Mouse (Mus musculus) left cerebral cortex, postnatal 10 days (tissue): ENCODE results near the gene Unc79. TPM values are rescaled to one million over a fixed set of nuclear protein-coding genes. Genes with fewer than 3 reads are reported as not detected.
A peak's percentile ranks its signal among the peaks of the same experiment; 100 is the strongest.

Source experiments
- DNase-seq, 2 experiments: peaks; one replicate each; pipeline ENCODE4 v3.0.0; 2021 to 2022; ENCODE audit warnings: low spot score in 2 of 2, mixed read lengths in 1 of 2; ENCODE audit errors: extremely low spot score in 1 of 2
- intact Hi-C: fragments of 180-260 bp; cut with DNase I; formaldehyde crosslinking; loops from one replicate; pipeline ENCODE4 v1.15.1; 2025
- total RNA-seq, 2 experiments: library from RNA; stranded (reverse); gene quantifications; 2 replicates each; pipeline ENCODE4 v1.2.3; 2021

The Unc79 gene
- 10 to 100 TPM; 37.3 to 38.9 TPM for total RNA-seq

DNA sequence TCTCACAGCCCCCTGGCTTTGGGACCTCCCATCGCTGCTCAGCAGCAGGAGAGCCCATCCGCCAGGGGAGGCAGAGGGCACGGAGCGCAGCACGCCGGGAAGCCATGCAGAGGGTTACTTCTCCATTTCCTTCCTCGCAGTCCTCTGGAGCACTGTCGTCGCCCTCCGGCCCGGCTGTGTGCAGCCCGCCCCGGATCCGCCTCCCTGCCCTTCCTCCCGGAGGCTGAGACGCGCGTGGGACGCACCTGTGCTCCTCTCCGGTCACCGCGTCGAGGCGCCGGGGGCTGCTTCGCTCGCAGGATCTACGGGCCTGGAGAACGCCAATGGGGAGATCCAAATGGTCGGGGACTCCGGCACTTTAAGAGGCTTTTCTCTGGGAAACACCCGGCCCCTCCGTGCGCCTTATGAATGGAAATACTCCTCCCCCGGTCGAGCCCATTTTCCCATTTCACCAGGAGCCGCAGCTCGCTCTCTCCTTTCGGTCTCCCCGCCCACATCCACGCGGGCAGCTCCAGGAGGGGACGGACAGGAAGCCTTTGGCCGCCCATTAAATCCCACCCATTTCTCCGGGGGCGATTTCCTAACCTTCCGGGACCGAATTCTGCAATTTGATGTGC, at the start of gene Unc79:
TSS of gene Unc79 (plus strand) at position 82 of the 617 bp plus-strand sequence.
- intact Hi-C loops, result loop anchor here (5.0 kb wide), 1 partner anchor 62 kb away; no protein-coding TSS in a partner anchor
- peak; percentile 86 to 88 for DNase-seq

DNA sequence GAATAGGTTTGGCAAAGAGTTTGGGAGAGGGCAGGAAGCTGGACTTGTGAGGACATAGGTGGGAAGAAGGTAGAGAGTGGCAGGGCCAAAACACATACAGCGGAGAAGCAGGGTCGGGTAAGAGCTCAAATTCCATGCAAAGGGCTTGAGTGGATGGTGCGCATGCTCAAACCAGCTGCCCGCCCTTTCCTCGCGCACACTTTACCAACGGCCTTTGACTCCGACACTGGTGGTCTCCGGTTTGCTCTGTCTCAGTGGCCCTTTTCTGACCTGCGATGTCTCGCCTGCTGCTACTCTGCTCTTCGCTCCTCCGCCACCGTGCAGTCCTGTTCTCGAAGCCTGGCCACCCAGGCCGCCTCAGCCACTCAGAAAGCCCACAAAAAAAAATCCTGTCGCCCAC, 49.6 kb upstream of the Unc79 start, which contains the start of gene Cox8c:
TSS of gene Cox8c (plus strand) at position 226 of the 400 bp plus-strand sequence.
- DNase-seq, result no peak
- intact Hi-C loops, result no loop called here

GRCm38 (mm10) chr12:102908191-102908590, 40.5 kb upstream of the Unc79 start:
- no peak for DNase-seq
- intact Hi-C loops, result no loop called here

GRCm38 (mm10) chr12:102916073-102916472, 32.6 kb upstream of the Unc79 start:
- intact Hi-C loops, result no loop called here
- DNase-seq, result no peak

DNA sequence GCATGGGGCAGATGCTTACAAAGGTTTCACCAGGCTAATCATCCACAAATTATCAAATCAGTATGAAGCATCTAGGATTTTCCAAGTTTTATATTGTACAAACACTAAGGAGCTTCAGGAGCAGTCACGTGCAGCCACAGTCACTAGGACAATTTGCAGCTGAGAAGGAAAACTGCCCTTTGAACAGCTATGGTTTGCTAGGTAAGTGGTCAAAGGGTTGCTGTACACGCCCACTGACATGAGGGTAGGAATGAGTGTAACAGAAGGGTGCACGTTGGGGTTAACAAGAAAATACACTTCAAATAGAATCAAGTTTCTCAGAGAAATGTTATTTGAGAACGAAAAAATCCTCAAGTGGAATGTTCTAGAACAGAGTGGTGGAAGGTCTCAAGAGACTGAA, 18.9 kb upstream of the Unc79 start:
- DNase-seq, result no peak
- intact Hi-C loops, result no loop called here

GRCm38 (mm10) chr12:102930335-102930734, 18.3 kb upstream of the Unc79 start:
- intact Hi-C loops, result no loop called here
- DNase-seq, result no peak

DNA sequence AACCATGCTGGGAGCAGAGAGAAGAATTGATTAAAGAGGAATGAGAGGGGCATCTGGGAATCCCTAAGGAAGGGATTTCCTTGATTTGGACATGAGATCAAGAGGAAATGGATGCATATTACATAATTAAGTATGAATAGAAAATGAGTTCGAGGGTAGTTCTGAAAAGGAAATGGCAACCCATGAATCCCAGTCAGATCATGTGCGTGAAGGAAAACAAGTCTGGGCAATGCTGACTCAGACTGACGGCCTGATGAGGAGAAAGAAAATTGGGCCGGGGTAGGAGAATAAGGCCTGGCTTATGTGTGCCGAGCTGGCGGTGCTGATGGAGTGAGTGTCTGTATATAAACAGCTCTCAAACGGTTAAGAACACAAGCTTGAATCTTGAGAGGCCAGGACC, 17.9 kb upstream of the Unc79 start:
- no peak for DNase-seq
- intact Hi-C loops, result no loop called here

DNA sequence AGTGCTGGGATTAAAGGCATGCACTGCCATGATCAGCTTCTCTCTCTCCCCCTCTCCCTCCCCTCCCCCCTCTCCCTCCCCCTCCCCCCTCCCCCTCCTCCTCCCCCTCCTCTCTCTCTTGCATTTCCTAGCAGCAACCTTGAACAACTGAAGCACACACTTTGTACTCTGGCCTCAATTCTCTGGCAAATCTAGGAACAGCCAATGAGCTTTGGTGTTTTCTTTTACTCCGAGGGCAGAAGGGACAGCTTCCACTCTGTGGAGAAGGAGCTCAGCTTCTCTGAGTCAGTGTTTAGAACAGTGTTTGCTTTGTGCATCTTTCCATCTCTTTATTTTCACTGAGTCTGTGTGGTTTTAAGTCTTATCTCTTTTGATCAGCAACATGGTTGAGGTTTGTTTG, 12.8 kb upstream of the Unc79 start:
- intact Hi-C loops, result no loop called here

DNA sequence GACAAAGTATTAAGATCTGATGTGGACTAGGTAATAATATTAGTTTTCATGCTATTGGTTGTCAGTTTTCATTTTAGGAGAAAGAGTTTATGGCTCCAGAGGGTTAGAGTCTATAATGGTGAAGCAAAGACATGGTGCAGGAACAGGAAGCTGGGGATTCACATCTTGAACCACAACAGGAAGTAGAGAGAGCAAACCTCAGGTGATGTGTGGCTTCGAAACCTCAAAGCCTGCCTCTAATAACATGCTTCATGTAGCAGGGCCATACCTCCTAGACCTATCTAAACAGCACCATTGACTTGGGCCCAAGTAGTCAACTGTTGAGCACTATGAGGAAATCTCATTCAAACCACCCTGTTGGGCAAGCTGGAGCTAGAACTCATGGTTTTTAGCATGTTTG, 3.1 kb upstream of the Unc79 start:
- intact Hi-C loops, result loop anchor here (5.0 kb wide), 1 partner anchor 58 kb away; no protein-coding TSS in a partner anchor
- DNase-seq, result no peak

More for the DNA sequence above, 12.8 kb upstream of the Unc79 start:
- DNase-seq, result no peak

- no peak for DNase-seq
- intact Hi-C loops, result loop anchor here (5.0 kb wide), 1 partner anchor 61 kb away; no protein-coding TSS in a partner anchor
Observed at GRCm38 (mm10) chr12:102947826-102948225, 833 bp upstream of the Unc79 start.

DNA sequence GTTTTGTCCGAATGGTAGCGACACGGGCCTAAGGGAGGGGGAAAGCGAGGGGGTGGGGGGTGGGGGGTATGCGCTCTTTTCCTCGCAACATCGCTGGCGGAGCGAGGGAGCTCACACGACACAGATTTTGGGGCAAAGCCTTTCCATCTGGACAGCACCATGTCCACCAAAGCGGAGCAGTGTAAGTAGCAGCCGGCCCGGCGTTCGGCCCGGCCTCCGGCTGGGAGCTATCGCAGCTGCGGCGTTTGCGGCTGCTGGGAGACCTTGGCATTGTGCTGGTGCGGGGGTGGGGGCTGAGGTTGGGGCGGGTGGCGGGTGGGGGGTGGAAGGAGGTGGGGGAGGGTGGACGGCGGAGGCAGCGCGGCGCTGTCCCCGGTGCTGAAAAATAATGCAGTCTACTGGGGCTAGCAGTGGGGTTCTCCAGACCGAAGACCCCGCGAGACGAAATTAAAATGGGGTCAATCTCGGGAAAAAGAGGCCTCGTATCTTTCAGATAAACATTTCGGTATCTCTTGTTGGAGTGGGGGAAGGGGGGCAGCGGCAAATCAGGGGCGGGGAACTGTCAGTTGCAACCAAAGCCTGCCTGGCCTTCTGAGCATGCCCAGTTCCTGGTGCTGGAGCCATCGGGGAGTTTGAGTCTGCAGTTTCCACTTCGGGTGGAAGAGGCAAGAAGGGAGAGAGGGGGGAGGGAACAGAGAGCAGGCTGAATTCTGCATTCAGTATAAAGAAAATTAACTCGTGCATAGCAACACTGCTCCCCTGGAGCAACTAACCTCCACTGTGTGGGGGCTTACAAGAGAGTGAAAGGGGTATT, 943 bp downstream of the Unc79 start:
- DNase-seq, result peak; percentile 65 to 80

DNA sequence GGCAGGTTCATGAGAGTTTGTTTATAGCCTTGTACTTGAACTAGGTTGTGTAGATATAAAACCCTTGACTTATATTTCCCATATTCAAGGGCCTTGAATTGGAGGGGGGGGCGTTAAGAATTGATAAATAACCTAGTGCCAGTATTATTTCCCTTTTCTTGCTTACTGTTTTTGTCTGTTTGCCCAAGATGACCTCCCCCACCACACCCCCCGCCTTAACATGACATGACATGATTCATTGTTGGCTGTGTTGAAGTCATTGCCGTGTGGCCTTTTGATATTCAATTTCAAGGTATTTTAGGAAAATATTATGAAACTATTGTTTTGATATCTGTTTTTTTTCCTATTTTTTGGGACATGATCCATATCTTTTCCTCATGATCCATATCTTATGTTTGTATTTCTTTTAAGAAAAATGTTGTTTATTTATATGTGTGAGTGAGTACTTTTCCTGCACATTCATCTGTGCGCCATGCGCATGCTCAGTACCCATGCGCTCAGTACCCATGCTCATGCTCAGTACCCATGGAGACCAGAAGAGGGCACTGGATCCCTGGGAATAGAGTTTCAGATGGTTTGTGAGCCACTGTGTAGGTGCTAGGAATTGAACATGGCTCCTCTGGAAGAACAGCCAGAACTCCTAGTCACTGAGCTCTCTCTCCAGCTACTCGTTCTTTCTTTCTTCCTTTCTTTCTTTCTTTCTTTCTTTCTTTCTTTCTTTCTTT, 11.6 kb downstream of the Unc79 start:
- no peak for DNase-seq

More for the DNA sequence above, 943 bp downstream of the Unc79 start:
- intact Hi-C loops, result loop anchor here (5.0 kb wide), 2 partner anchors 62 to 113 kb away; no protein-coding TSS in a partner anchor

GRCm38 (mm10) chr12:102961066-102961465, 12.4 kb downstream of the Unc79 start:
- DNase-seq, result no peak
- intact Hi-C loops, result no loop called here

More for the DNA sequence above, 11.6 kb downstream of the Unc79 start:
- intact Hi-C loops, result no loop called here

GRCm38 (mm10) chr12:102964486-102964885, 15.8 kb downstream of the Unc79 start:
- no peak for DNase-seq
- intact Hi-C loops, result no loop called here

- DNase-seq, result no peak
- intact Hi-C loops, result no loop called here
Observed at GRCm38 (mm10) chr12:102980584-102980983, 31.9 kb downstream of the Unc79 start.

GRCm38 (mm10) chr12:102981543-102981942, 32.9 kb downstream of the Unc79 start:
- DNase-seq, result no peak
- intact Hi-C loops, result no loop called here

DNA sequence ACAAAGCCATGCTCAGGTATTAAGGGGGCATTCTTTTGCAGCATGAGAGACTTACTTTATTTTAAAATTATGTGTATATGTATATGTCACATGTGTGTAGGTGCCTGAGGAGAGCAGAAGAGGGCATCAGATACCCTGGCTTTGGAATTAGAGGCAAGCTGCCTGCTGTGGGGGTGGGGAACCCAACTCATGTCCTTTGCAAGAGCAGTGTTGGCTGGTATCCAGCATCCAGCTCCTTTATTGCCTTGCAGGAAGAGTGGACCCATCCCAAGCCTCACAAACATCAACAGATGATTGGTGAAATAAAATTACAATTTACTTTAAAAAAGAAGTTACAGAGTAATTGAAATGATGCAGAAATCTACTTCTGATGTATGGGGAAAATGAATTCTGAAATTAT, 36.7 kb downstream of the Unc79 start:
- intact Hi-C loops, result no loop called here
- DNase-seq, result peak in 1 of 2 experiments; percentile 32

GRCm38 (mm10) chr12:102987736-102988135, 39.1 kb downstream of the Unc79 start:
- intact Hi-C loops, result no loop called here
- DNase-seq, result no peak

- intact Hi-C loops, result no loop called here
- DNase-seq, result no peak
Observed at GRCm38 (mm10) chr12:103008491-103008890, 59.8 kb downstream of the Unc79 start.
